Mouse (Mus musculus): ENCODE data around the gene 4931428L18Rik.

4931428L18Rik gene

DNA sequence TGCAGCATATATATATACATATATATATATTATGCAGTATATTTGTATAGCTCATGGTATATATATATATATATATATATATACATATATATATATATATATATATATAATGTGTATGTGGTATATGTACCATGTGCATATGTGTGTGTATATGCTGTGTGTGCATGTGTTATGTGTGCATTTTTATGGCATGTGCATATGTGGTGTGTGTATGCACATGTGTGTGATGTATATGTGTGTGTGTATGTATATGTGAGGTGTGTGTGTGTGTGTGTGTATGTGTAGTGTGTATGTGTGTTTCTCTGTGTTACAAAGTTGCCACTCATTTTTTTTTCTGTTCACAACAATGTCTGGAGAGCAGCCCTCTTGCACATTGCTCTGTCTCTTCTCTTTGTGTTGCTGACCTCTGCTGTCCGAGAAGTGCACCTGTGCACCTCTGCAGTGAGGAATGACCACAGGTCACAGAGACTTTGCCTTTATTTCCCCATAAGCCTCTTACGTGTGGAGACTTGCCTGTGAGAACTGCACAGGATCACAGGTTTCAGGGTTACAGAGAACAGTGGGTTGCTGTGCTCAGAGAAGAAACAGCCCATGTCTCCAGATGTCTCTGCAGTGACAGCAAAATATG is 69.6 kb downstream of the 4931428L18Rik start:
- DNase-seq (ENCODE audit: low read depth, low spot score) = peak; percentile 13

DNA sequence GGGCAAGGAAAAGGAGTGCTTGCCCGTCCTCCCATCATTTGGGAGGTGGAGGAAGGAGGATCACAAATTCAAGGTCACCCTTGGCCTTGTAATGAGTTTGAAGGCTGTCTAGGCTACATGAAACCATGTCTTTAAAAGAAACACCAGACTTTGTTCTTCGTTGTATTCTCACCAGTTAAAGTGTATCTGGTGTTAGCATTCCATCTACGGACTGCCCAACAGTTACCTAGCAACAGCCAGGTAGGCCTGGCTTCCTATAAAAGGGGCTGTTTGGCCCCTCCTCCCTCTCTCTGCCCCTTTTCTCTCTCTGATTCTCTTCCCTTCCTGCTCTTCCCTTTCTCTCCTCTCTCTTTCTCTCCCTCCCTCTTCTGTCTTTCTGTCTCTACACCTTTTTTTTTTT is 71.9 kb downstream of the 4931428L18Rik start:
- peak; percentile 34 for DNase-seq (ENCODE audit: low read depth, low spot score)

DNA sequence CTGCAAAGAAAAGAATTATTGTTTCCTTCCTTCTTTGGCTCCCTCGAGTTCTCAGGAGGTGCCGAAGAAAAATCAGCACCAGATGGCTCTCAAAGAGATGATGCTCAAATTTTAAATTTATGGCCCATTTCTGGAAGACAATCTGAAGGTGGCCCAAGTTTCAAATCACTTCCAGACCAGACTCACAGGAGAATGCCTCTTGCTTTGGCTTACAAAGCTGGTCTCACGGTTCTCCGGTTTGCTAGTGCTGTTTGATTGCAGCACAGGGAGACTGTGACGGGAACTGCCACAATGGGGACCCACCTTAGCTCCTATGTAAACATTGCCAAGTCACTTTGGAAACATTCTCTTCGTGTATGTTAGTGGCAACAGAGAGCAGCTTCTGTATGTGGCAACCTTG is 72.8 kb downstream of the 4931428L18Rik start:
- DNase-seq (ENCODE audit: low read depth, low spot score) = no peak

DNA sequence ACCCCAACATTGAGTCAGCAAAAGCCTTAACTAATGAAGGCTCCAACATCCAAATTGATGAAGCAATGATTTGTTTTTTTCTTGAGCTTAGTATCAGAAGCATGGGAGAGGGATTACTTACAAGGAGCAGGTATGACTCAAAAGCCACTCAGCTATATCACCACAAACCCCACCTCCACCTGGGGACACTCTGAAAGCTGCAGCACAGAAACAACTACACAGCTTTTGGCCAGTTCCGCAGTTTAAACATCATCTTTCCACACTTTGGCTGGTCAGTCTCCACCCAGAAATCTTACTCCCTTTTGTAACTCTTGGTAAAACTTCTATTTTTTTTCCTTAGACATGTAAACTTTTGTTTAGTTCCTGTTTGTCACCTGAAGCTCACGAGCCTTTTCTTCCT is 78.9 kb downstream of the 4931428L18Rik start:
- DNase-seq (ENCODE audit: low read depth, low spot score) = no peak

DNA sequence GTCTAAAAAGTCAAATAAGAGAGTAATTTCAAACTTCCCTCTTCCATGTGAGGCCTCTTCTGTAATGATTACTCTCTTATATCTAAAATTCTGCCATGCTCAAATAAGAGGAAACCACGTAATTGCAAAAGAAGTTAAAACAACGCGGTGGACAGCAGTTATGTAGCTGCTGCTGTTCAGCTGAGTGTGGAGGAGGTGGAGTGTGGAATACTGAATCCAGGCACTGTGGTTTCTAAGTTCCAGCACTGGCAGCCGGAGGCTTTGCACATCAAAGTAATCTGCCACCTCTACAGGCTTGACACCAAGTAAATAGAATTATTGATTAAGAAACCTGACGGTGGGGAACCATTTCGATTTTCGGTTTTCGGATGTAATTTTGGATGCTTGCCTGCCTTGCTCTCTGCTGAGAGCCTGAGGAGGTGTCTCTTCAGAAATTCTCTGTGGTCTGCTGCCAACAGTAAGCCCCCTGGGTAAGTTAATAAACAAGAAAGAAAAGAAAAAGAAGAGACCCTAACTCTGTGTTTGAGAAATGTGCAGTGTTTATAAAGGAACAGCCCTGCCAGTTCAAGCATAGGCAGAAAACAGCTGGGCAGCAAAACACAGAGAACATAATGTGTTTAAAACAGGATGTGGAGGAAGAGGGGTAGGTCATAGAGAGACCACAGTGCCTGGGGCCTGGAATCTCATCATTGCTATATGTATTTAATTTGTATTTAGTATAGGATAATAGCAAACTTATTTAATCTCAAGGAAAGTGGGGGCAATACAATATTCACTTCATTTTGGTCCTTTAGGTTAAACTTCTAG is 80.0 kb downstream of the 4931428L18Rik start:
- no peak for DNase-seq (ENCODE audit: low read depth, low spot score)

DNA sequence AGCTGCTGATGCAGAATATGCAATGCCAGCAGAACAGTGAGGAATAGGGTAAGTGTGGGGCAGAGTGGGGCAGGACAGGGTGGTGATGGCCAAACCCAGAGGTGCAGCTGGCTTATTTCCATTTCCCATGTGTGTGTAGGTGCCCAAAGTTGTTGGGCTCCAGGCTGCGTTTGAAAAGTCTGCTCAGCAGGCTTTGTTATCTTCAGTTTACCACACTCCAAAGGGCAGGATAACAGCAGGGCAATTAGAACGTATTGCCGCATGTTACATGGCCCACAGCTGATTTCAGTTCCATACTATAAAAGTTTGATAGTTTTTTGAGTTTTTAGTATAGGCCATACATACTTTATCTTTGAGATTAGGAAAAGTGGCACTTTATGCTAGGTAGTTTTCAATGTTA is 84.1 kb downstream of the 4931428L18Rik start:
- no peak for DNase-seq (ENCODE audit: low read depth, low spot score)

DNA sequence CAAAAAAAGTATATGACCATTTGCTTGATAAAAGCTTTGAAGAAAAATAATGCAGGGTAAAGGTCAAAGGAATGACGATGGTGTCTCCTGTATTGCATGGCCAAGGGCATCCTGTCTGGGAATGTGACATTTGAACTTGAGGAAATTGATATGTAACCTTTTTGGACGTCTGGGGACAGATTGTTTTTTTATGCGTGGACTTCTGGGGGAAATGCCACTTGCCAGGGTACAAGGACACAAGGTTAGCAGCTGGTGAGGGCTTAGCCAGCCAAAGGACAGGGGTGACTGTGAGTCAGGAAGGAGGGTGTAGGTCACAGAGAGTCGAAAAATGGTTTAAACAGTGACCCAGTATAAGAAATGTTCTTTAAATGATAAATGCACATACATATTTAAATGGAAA is 109.0 kb downstream of the 4931428L18Rik start:
- DNase-seq (ENCODE audit: low read depth, low spot score) = no peak

DNA sequence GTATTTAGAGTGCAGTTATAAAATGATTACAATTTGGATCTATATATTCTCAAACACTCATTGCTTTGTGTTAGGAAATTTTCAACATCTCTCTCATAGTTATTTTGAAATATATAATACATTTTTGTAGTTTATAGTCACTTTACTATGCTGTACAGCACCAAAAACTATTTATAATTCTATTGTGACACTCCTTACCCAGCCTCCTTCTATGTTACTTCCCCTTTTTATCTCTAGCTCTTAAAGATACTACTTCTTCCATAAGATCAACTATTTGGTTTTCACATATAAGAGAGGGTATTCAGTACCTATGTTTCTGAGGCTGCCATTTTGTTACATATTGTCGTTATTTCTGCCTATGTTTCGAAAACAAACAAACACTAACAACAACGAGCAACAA is 114.5 kb downstream of the 4931428L18Rik start:
- DNase-seq (ENCODE audit: low read depth, low spot score) = no peak

DNA sequence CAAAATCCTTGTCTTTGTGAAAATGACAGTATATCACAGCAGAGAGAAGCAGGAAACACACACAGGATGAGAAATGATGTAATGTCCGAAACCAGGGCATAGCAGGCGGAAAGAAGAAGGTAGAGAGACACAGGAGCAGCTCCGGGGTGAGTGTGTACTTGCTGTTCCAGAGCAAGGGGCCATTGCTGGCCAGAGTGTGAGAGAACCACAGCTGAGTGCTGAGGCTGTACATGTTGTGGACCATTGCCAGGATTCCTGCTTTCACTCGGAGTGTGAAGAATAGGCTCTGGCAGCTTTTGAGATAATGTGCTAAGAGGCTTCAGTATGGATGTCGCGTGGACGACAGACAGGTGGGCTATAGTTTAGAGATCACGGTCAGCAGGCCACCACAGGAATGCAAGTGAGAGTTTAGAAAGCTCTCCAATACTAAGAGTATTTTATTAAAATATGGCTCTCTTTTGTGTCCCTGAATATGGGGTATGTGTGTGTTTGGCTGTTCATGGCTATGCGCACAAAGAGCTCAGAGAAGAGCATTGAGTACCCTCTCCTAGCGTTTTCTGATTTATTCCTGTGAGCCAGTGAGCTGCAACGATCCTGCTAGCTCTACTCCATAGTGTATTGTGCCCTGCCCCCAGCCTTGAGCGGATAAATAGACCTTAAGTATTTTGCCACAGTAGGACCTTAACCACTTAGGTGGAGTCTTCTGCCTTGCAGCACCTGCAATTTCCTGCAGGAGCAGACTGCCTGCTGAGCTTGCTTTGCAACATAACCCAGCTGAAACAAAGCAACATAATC is 119.4 kb downstream of the 4931428L18Rik start:
- peak; percentile 64 for DNase-seq (ENCODE audit: low read depth, low spot score)

DNA sequence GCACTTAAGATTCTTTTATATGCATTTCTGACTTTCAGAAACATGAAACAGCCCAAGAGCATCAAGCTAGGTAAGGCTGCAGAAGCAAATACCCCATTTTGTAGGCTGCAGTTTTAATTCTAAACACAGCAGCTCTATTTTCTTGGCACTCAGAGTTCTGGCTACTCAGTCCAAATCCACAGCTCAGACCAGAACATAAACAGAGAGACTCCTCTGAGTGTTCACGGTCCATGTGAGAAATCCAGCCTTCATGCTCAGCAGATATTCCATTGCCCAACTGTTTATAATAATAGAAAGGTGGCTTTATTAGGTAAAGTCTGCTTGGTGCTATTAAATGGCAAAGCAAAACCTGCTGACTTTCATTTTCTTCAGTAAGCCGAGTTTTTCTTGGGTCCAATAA is 120.2 kb downstream of the 4931428L18Rik start:
- DNase-seq (ENCODE audit: low read depth, low spot score) = no peak

DNA sequence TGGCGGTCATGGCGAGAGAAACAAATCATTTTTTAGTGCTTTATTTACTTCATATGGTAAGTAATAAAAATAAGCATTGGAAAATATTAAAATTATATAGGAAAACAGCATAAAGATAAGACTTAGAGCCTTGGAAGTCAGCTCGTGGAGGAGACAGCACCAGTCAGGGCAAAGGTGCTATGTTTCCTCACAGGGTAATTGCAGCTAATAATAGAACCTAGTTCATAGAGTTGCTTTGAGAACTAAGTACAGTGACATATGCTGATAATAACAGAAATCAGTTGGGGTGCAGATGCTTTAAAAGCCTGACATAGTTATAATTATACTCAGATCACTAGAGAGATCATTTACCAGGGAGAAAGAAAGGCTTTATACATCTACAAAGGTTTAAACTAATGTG is 125.3 kb downstream of the 4931428L18Rik start:
- DNase-seq (ENCODE audit: low read depth, low spot score) = no peak

DNA sequence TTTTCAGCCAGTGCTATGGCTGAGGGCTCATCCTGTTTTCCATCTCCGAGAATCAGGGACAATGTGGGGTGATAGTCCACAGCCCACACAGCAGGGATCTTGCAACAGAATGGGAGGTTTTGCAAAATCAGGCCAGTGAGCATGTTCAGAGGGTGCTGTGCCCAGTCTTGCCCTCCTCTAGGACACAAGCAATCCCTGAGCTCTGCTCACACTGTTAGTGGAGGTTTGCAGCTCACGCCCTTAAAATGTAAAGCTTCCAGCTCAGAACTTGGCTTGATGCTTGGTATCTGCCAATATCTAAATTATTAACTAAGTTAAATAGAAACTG is 126.1 kb downstream of the 4931428L18Rik start:
- no peak for DNase-seq (ENCODE audit: low read depth, low spot score)

DNA sequence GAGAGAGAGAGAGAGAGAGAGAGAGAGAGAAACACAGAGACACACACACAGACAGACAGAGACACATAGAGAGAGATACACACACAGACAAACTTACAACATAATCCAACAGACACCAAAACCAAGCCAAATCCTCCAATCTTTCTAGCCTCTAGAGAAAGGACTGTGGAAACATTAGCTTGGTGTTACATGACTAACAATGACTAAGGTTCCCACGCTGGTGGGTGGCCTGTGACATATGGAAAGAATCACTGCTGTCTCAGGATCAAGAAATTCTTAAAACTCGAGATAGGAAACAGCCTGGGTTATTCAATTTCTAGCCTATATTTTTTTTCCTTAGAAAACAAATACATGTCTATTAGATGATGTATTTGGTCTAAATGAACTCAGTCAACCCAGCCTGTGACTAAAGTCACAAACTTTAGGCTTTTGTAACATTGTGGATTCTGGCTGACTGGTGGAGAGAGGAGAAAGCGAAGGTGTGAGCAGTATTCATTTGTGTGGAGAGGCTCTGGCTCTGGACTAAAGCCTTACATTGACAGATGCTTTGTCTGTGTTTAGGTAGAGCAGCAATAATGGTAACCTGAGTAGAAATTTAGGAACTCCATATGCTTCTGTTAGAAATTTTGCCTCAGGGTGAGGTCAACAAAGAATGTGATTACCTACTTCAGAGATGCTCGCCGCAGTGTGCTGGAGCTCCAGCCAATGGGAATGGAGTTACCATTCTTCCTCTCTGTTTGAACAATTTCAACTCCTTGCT is 126.6 kb downstream of the 4931428L18Rik start:
- DNase-seq (ENCODE audit: low read depth, low spot score) = no peak

DNA sequence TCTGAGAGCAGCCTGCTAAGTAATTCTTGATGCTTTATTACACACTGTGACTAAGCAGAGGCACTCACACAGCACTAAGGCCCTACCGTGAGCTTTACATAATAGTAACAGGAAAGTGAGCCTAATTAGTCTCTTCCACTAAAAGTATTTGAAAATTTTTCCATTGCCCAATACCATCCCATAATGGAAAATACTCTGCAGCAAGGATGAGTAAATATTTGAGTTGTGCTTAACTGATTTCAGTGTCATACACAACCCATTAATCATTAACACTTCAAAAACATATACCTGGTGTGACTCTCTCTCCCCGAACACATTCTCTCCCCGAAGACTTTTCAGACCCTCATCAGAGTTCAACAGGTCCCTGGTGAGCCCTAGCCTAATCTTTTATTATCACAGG is 127.7 kb downstream of the 4931428L18Rik start:
- DNase-seq (ENCODE audit: low read depth, low spot score) = no peak

DNA sequence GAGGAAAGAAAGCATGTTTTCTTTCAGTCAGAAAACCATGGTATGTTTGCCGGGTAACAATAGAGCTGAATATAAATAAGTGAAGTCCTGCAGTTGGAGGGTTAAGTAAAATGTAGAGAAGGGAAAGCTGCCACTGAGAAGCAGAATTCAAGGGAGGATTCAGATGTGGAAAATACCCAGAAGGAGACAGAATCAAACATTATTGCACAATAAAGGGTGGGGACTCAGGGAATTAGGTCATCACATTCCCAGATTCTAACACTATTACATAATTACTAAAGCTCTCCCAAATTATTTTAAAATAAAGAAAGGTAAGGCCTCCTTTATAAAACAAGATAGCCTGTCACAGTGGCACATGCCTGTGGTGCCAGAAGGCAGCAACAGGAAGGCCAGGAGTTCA is 128.5 kb downstream of the 4931428L18Rik start:
- no peak for DNase-seq (ENCODE audit: low read depth, low spot score)

DNA sequence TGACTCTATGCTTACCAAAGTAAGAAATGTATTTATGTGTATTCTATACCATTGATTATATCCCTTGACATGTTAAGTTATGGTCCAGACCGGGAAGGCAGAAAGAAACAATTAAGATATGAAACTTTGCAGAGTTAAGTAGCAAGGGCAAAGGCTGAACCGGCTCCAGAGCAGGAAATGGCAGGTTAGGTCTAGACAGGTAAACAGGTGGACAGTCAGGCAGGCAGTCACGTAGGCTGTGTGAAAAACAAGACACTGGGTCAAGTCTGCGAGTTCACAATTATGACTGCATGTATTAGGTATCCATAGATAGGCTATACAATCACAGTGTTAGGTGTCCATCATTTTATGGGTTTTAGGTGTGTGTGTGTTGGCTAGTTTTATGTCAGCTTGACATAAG is 133.8 kb downstream of the 4931428L18Rik start:
- DNase-seq (ENCODE audit: low read depth, low spot score) = no peak

DNA sequence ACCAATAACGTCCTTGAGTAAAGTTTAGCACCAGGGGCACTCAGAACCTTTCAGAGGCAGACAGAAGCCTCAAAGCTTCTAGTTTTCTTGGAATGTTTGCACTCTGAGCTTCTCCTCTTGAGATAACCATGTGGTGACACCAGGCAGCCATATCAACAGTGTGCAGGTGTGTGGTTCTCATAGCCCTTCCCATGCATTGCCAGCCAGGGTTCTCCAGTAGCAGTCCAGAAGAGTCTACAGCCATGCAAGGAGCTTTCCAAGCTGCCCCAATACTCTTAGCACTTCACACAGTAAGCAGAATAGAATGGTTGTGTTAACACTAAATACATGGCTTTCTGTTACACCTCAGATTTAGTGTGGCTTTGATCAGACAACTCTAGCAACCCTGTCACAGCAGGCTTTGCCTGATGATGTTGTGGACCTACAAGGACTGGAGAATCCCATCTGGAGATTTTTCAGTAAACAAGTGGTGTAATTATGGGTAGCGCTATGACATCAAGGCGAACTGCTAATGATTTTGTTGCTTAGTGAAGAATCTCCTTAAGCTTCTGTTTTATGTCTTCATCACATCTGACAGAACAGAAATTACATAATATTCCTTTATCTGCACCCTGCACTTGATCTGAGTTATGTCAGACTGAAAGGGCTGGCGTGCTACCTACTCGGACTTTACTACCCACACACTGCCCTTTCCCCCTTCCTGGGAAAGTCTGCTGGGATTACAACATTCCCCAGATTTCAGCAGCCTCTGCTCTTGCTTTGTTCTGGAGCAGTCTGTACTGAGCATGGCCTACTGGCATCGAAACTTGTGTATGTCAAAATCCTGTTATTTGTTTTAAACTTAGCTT is 149.7 kb downstream of the 4931428L18Rik start:
- DNase-seq (ENCODE audit: low read depth, low spot score) = no peak

DNA sequence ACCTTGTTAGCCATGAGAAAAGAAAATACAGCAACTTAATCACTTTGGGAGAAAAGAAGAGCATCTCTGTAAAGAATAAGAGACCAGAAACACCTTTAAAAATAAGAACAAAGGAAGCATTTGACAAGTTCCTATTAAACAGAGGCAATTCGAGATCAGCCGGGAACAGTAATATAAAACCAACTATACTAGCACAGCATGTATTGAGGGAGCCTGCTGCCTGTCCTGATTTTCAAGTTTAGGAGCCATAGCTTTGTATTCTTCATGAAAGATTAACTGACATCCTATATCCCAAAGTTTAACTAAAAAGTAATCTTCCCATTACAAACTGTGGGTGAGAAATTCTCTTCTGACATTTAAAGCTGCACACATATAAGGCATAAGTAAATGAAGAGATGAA is 151.3 kb downstream of the 4931428L18Rik start:
- DNase-seq (ENCODE audit: low read depth, low spot score) = no peak

DNA sequence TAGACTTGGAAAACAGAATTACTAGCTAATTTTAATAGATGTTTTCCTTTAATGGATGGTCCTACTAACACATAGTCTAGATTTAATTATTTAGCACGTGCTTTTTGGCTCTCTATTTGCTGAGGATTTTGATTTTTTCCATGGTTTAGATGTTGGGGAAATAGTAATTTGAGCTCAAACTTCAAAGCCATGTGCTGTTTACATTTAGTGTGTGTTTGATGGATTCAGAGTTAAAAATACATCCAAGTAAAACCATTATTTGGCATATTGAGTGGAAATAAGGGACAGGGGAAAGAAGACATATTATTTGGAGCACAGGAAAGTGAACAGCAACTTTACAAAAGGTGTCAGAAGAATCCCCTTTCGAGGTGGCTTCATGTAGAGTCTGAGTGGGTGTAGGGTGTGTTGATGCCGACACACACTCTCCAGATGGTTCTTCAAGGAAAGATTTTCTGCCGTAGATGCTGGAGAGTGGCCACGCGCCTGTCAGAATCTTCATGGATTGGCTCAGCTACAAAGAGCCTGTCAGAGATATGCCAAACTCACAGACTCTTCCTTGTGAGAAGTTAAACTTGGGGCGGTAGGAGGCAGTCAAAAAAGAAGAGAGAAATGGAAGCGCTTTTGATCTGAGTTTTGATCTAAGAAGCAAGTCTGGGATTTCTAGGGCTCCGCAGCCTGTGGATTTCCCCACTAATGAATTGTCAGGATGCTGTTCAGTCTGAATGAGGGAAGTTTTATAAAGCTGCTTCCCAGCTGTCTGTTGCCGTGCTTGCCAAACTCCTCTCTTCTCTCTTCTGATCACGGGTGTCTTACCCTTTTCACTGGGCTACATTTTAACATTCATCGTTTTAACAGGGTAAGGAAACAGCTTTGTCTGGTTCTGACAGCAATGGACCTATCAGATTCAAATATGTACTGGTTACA is 157.4 kb downstream of the 4931428L18Rik start:
- DNase-seq (ENCODE audit: low read depth, low spot score) = no peak

DNA sequence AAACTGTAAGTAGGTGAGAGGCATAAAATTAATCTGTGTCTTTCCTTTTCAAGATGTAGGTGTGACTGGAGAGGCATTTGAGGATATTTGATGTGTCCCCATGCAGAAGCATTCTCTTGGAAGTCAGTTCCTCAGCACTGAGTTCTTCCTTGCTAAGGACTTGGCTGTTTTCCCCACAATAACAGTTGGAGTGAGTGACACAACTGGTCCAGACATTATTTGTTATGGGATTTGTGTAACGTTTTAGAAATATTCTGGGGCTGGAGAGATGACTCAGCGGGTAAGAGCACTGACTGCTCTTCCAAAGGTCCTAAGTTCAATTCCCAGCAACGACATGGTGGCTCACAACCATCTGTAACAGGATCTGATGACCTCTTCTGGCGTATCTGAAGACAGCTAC is 162.7 kb downstream of the 4931428L18Rik start:
- DNase-seq (ENCODE audit: low read depth, low spot score) = no peak
